In genomic region chrX:7188311-7188807, GRCm38 (mm10) we compare ENCODE assay signal across 8 mouse cellular contexts.
A peak's percentile ranks its signal among the peaks of the same experiment; 100 is the strongest.
DNase-seq lines count a peak whose midpoint lies in the region; ATAC-seq and TF ChIP-seq lines count a peak whose summit lies in the region.

No protein-coding gene starts in this region.

- no peak for TF ChIP-seq POLR2A in heart, adult 2 months (IDR thresholded peaks at IDR 0.05; ENCODE audit: insufficient read depth, low read depth, low read length)

- intact Hi-C loops in heart, adult 2 months (cut with DNase I) = loop anchor here (10.0 kb wide), 1 partner anchor 126 kb away; the partner anchor contains the start of gene Clcn5
- intact Hi-C loops in gastrocnemius, postnatal 14 days (cut with DNase I; ENCODE audit: low total_unique reads) = no loop called here

- no peak overlapping the region for H3K27ac ChIP-seq in heart, adult 2 months
- no peak overlapping the region; the same call in 1 of the 2 replicates for H3K27ac ChIP-seq in limb, embryonic 11.5 days (replicated peaks; ENCODE audit: low read depth, low read length)
- H3K27ac ChIP-seq in midbrain, embryonic 14.5 days (replicated peaks; ENCODE audit: low read depth, low read length) = peak overlapping the region; percentile 88

- 20% methylated on average over 17 of the region's 17 CpGs for WGBS in heart, adult 2 months
- 22% methylated on average over 17 of the region's 17 CpGs for WGBS in limb, embryonic 11.5 days
- 20% methylated on average over 17 of the region's 17 CpGs for WGBS in midbrain, embryonic 14.5 days

- ATAC-seq in common myeloid progenitor, adult 5-6 weeks (replicated peaks; ENCODE audit: low read depth, poor library complexity, severe bottlenecking) = peak; percentile 36; the same call in 1 of the 2 replicates
- peak; percentile 81; the same call in 1 of the 2 replicates for ATAC-seq in limb, embryonic 11.5 days (ENCODE audit: insufficient number of reproducible peaks, low FRiP score, low TSS enrichment, low read depth)
- peak; percentile 89 for ATAC-seq in midbrain, embryonic 14.5 days (ENCODE audit: low FRiP score, low TSS enrichment)

- H3K4me2 ChIP-seq in limb, embryonic 11.5 days (ENCODE audit: low read depth, severe bottlenecking) = peak overlapping the region; percentile 32
- H3K4me2 ChIP-seq in midbrain, embryonic 14.5 days (ENCODE audit: low read length) = peak overlapping the region; percentile 56

- peak overlapping the region; percentile 47 for H3K4me3 ChIP-seq in heart, adult 2 months
- H3K4me3 ChIP-seq in limb, embryonic 11.5 days (ENCODE audit: low read depth, low read length) = peak overlapping the region; percentile 16
- peak overlapping the region; percentile 45 for H3K4me3 ChIP-seq in midbrain, embryonic 14.5 days (replicated peaks; ENCODE audit: low read depth, low read length)

- H3K9ac ChIP-seq in heart, adult 2 months (ENCODE audit: low read depth, low read length) = 0 out of 2 replicates have a peak overlapping the region, but pooled peaks have one; percentile 8
- H3K9ac ChIP-seq in limb, embryonic 11.5 days (ENCODE audit: low read length) = peak overlapping the region; percentile 23
- peak overlapping the region; percentile 57 for H3K9ac ChIP-seq in midbrain, embryonic 14.5 days (replicated peaks; ENCODE audit: low read length)

- no peaks in the 10 kb centered on the region for H3K36me3 ChIP-seq in heart, adult 2 months (ENCODE audit: control insufficient read depth, insufficient read depth, low read length)
- no peaks in the 10 kb centered on the region for H3K36me3 ChIP-seq in limb, embryonic 11.5 days (ENCODE audit: control insufficient read depth, insufficient read depth, low read length)
- no peaks in the 10 kb centered on the region for H3K36me3 ChIP-seq in midbrain, embryonic 14.5 days (ENCODE audit: control insufficient read depth, insufficient read depth, low read length)

- no peaks in the 10 kb centered on the region for H3K4me1 ChIP-seq in heart, adult 2 months (ENCODE audit: control insufficient read depth, insufficient read depth, low read length)
- no peaks in the 10 kb centered on the region for H3K4me1 ChIP-seq in limb, embryonic 11.5 days (ENCODE audit: control insufficient read depth, insufficient read depth, low read length)
- no peaks in the 10 kb centered on the region for H3K4me1 ChIP-seq in midbrain, embryonic 14.5 days (ENCODE audit: control insufficient read depth, insufficient read depth, low read length)

- H3K27me3 ChIP-seq in heart, adult 2 months (ENCODE audit: control insufficient read depth, insufficient read depth, low read length) = no peaks in the 10 kb centered on the region
- H3K27me3 ChIP-seq in limb, embryonic 11.5 days (ENCODE audit: control insufficient read depth, insufficient read depth, low read length) = no peaks in the 10 kb centered on the region
- no peaks in the 10 kb centered on the region for H3K27me3 ChIP-seq in midbrain, embryonic 14.5 days (ENCODE audit: control insufficient read depth, insufficient read depth, low read length)

- no peak for TF ChIP-seq EP300 in heart, adult 2 months (IDR thresholded peaks at IDR 0.05; ENCODE audit: insufficient read depth, low read depth, low read length)

- DNase-seq in heart, adult 2 months = peak; percentile 13 to 35
- DNase-seq in heart, adult 11 months = no peak
- DNase-seq in gastrocnemius, postnatal 14 days = peak; percentile 16
- DNase-seq in kidney, adult 18-20 months = peak; percentile 68
- peak; percentile 67 for DNase-seq in limb, embryonic 11.5 days (ENCODE audit: low spot score)
- DNase-seq in midbrain, embryonic 14.5 days = peak; percentile 78
- peak; percentile 68 for DNase-seq in yolk sac, embryonic 10.5 days (ENCODE audit: low spot score)

- TF ChIP-seq CTCF in heart, adult 2 months (IDR thresholded peaks at IDR 0.05) = no peak

- no peaks in the 10 kb centered on the region for H3K9me3 ChIP-seq in limb, embryonic 11.5 days (ENCODE audit: control insufficient read depth, low read length)
- H3K9me3 ChIP-seq in midbrain, embryonic 14.5 days (ENCODE audit: control insufficient read depth, low read length) = no peaks in the 10 kb centered on the region

- no peaks in the 10 kb centered on the region for H3K79me2 ChIP-seq in heart, adult 2 months (replicated peaks; ENCODE audit: control insufficient read depth, insufficient read depth, low read length)

Comparison
In these comparisons a context has a peak if more than half of its experiments do, and no peak if none do; other contexts are left out.
1. ATAC-seq: peak in every context shown above with its lines; median percentile 89 in midbrain, embryonic 14.5 days; 81 in limb, embryonic 11.5 days; 36 in common myeloid progenitor, adult 5-6 weeks.